Mouse (Mus musculus) T-cell, adult 2 months (primary cell): ENCODE measurements around the gene Cyp2u1.
"Not testable (repeated sequence)": the region's sequence is repeated elsewhere in the genome, so short reads cannot be mapped to it uniquely, and the experiment has no call there.

Source experiments
- DNase-seq: peaks from one replicate; pipeline ENCODE4 v3.0.0; 2022; ENCODE audit warnings: low spot score

The Cyp2u1 gene

DNA sequence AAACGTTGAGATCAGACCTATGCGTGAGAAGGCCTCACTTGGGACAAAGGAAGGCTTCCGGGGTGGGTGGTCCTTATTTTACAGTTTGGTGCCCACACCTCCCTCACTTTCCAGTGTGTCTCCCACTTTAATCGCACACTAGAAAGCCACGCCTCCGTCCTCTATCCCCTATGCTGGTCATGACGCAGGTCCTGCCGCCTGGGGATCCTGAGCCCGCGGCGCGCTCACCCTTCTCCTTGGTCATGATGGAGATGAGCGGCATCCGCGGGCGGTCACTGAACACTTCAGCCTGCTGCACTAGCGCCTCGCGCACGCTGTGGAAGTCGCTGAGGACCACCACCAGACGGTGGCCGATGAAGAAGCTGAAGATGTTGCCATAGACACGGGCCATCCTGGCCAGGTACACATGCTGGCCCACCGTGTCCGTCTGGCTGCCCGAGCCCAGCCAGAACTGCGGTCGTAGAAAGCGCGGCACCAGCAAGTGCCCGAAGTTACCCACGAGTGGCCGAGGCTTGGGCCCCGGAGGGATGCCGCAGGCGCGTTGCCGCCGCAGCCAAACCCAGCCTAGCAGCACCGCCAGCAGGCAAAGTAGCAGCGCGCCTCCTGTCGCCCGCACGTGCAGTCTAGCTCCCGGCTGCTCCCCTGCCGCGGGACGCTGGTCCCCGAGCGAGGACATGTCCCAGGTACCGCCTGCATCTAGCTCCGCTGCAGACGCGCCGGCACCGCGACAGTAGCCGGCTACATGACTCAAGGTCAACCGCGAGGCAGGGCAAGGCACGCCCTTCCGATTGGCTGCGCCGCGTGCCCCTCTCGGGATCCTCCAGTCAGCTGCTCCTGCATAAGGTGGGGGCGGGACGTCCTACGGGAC lies at the start of gene Cyp2u1:
TSS of gene Cyp2u1 (minus strand) at position 776 of the 868 bp plus-strand sequence.
- peak; percentile 82 for DNase-seq

DNA sequence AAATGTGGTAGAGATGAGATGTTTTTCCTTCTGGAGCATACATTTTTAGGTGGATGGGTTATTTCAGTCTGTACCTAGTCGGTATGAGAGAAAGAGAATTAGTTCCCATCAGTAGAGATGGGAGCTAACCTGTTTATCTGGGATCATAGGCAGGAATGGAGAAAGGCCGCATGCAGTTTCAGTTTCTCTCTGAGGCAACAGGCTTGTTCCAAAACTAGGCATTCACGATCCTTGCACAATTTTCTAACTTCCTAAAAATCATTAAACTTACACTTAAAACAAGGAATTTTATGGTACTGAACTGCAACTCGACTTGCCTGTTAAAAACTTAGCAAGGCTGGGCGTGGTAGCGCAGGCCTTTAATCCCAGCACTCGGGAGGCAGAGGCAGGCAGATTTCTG lies 47.5 kb upstream of the Cyp2u1 start:
- DNase-seq = no peak

DNA sequence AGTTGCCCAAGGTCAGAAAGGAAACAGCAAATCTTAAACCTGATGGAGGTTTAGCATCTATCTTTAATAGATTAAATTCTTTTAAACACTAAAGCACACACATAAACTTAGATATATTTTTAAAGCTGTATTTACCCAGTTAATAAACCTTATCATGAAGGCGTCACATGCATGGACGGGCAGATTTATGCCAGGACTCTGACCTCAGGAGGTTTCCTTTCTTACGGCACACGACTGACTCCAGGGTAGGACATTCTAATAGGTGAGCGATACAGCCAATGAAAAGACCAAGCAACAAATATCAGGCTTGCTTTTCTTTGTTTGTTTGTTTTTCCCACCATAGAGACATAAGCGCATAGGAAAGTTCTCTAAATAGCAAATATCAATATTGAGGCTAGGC lies 46.0 kb upstream of the Cyp2u1 start:
- DNase-seq = no peak

DNA sequence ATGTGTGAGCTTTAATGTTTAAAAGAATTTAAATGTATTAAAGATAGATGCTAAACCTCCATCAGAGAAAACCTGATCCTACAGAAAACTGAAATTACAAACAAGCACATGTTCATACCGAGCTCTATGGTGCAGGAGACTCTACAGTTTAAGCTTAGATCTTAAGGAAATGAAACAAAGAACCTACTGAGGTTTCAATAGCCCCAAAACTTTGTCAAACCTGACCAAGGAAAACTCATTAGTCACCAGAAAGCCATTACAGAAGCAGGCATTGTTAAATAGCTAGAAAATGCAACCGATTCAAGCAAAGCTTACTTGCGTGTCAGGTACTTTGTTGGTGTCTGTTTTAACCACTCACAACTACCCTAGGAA lies 45.5 kb upstream of the Cyp2u1 start:
- no peak for DNase-seq

DNA sequence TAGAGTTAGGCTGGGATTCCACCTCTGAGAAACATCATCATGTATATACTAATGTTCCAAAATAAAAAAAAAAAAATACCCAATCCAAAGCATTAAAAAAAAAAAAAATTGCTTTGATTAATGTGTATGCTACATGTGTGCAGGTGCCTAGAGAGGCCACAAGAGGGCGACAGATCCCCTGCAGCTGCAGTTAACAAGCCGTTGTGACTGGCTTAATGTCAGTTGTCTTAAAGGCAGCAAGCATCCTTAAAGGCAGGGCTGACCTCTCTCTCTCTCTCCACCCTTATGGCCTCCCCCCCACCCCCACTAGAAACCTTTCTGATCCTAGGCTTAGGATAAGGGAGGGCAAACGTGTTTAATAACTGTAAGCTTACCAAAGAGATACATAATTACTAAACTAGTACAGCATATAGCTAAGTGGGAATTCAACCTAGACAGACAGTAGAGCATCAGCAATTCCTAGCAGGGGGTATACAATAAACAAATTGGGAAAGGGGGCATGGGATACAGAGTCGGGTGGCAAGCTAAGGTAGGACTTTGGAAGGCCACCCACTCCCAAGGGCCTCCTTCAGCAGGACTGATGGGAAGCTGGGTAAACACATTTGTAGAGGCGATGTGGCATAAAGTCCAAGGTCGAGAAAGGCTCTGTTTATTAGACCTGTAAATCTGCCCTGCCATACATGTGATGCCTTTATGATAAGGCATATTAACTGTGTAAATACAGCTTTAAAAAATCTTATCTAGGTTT lies 45.0 kb upstream of the Cyp2u1 start:
- no peak for DNase-seq

DNA sequence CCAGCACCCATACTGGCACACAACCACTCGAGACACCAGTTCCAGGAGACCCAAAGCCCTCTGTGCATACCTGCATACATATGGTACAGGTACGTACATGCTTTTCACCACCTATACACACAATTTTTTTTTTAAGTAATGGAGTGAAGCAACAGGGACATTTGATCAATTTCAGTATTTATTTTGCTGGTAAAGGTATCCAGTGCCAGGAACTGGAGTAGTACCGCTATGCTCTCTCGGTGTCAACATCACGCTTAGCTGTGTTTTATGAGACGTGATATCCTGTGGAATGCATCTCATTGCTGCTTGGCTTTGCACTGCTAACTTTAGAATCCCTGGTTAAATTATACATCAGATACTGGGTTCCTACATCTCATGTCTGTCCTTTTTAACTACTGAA lies 42.9 kb upstream of the Cyp2u1 start:
- no peak for DNase-seq

DNA sequence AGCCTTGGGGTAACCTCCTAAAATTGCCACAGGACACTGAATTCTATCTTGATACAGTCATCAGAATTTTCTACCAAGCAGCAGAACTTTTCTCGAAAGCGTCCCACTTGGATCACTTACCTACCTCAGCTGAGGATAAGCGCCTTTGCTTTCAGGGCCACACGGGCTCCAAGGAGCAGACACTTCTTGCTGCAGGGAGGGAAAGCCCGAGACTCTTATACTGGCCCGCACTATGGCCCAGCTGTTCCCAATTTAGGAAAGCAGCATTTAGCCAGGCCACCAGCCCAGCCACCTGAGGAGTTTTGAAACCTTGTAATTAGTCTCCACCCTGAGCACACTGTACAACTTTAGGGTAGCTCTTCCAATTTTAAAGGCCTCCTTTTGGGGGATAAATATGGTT lies 40.3 kb upstream of the Cyp2u1 start:
- no peak for DNase-seq

DNA sequence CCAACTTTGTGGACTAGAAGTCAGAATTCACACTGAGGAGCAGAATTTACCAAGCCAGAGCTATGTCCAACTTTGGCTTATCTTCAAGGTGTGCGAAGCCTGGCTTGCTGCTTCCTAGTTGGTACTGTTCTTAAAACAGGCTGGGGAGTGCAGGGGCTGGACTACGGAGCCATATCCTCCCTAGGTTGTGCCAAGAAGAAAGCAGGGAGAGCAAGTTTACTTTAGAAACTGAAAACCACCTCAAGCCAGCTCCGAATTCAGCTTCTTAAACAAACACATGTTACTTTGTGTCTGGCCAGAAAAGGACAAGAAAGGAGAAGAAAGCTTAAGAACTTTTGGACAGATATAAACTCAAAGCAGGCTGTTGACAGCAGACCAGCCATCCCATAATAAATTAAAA lies 37.9 kb upstream of the Cyp2u1 start:
- no peak for DNase-seq

DNA sequence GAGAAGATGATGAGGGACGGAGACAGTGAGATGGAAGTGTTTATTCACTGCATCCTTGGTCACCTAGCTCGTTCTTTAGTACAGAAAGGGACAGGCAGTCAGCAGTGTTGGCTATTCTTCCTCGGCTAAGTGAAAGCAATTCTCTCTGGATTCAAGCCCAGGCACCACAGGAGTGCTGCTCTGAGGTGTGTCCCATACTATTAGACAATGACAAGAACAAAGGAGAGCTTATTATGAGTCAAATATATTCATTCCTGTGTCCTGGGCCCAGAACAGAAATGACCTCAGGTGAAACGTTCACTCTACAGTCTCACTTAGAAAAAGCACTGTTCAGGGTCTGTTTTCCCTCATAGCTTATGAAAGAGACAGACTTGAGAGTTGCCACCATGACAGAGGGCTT lies 36.3 kb upstream of the Cyp2u1 start:
- no peak for DNase-seq

DNA sequence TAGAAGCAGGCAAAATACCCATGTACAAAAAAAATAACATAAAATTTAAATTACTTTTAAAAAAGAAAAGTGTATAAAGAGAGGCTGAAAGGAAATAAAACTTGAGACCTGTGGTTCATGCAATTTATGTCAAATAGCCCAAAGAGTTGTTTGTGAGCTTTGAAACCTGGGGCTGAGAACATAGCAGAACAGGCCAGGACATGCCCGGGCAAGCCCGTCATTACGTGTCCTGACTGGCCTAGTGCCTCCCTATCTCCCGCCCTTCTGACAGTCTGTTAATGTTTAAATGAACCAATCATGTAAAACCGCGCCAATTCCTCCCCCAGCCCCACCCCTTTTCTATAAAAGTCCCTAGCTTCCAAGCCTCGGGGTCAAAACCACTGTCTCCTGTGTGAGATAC lies 34.7 kb upstream of the Cyp2u1 start:
- not testable (repeated sequence) for DNase-seq

DNA sequence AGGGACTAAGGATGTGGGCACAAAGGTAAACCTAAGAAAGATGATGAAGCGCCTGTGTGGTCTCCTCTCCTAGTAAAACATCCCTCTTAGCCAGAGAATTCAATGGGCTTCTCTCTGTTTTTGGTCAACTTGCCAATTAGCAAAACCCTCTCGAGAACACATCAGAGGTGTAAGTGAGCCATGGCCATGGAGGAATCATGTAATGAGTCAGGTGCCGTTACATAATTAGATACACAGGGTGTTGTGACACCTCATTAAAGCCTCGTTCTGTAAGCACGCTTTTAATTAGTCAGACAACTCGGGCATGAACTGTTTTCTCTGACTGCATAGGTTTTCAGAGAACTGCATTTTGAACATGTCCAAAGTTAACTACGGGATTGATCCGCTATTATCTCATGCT lies 33.6 kb upstream of the Cyp2u1 start:
- no peak for DNase-seq

DNA sequence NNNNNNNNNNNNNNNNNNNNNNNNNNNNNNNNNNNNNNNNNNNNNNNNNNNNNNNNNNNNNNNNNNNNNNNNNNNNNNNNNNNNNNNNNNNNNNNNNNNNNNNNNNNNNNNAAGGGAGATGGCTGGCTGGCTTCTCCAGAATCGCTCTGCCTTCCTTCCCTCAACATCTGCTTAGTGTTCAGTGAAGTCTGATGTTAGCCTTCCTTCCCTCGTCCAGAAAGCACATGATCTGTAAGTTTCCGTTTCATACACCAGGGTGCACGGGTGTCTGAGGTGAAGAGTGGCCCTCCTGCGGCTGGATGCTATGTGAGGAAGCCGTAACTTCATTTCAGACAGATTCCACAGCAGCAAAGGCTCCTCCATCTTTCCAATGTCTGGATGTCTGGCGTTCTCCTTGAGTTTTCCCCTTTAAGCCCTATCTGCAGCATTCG lies 32.1 kb upstream of the Cyp2u1 start:
- DNase-seq = peak; percentile 19

DNA sequence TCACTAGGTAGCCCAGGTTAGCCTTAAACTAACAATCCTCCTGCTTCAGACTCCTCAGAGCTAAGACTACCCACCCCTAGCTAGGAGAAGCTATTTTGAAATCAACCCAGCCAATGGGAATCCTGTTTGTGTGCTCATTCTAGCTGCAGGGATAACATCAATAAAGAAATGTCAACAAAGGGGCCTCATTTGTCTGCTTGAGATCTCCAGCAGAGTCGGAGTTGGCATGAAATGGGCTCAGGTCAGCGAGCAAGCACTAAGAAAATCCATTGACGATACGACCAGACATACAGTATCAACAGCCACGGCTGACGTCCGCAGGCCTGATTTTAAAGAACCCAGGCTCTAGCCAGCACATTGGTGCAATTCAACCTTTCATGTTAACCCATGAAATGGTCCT lies 24.2 kb upstream of the Cyp2u1 start:
- no peak for DNase-seq

DNA sequence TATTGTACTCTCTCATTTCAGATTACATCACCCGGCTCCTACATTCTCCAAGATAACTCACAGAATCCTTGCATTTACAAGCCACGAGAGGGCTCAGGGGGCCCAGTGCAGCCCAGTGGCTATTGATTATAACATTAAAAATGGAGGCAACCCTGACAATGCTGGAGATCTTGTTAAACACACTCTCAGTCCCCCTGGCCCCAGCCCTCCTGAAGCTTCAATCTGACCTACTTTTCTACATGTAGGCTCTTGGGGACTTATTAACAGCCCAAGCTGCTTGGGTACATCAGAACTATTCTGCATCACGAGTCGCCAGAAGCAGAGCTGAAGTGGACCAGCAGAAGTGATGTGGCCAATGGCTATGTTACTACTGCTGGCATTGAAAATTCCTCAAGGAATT lies 23.6 kb upstream of the Cyp2u1 start:
- no peak for DNase-seq

DNA sequence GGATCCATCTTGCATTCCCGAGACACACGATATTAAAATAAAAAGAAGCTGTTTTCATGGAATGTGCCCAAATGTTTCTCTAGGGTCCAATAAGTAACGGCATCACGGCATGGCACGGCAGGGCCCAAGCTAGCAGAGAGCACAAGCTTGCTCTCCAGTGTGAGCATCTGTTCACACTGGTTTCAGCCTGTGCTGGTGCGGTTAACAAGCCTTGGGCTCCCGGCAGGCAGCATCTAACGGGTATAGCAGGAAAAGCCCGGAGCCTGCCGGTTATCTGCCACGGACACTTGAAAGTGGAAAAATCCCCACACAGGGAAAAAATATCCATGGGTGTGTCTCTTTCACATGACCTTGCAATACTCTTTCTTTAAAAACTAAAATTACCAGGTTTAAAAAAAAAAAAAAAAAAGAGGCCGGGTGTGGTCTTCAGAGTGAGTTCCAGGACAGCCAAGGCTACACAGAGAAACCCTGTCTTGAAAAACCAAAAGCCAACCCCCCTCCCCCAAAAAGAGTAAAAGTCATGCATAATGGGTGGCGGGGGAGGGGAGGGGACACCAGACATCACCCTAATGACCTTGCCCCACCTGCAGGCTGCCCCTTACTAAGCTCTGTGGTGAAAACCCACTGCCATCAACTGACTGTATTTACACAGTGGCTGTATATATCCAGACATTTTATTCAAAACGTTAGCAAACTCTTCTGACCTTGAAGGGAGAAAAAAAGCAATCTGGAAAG lies 19.2 kb upstream of the Cyp2u1 start:
- DNase-seq = no peak

DNA sequence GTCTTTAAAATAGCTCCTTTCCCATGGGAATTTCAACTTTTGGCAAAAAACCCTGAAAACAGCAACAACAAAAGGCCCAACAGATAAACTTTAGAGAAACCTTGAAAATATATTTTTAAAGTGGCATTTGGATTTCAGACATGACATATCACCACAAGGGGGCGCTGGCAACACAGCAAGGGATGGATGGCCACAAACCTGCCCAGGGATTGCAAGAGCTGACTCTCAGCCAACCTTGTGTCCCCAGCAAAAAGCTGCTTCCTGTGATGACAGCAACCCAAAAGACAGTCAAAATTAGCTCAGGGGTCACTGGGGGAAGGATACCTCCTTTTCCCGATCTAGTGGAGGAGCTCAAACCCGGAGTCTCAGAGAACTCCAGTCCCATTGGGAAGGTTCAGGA lies 17.2 kb upstream of the Cyp2u1 start:
- DNase-seq = peak; percentile 70

DNA sequence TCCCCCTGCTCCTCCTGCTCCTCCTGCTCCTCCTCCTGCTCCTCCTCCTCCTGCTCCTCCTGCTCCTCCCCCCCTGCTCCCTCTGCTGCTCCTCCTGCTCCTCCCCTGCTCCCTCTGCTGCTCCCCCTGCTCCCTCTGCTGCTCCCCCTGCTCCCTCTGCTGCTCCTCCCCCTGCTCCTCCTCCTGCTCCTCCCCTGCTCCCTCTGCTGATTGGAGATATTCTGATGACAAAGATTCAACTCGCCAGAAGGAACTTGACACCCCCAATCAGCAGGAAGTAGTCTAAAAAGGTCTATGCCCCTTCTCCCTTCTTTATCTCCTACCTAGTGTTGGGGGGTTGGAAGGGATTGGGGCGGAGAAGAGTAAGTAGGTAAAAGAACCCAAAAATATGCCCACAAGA lies 15.2 kb upstream of the Cyp2u1 start:
- no peak for DNase-seq

DNA sequence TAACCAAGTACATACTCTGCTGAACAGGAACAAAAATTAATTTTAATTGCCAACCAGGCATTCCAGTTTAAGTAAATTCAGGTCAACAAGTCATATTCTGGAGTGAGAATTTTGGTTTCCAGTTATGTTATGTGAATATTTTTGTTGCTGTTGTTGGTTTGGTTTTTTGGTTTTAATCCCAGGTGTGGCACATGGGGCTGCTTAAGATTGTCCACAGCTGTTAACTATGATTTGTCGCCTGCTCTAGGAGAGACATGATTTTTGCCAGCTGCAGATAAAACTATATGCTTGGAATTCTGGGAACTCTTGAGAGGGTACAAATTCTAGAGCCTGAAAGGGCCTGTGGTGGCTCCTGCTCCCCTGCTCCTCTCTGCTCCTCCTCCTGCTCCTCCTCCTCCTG lies 14.1 kb upstream of the Cyp2u1 start:
- DNase-seq = no peak

DNA sequence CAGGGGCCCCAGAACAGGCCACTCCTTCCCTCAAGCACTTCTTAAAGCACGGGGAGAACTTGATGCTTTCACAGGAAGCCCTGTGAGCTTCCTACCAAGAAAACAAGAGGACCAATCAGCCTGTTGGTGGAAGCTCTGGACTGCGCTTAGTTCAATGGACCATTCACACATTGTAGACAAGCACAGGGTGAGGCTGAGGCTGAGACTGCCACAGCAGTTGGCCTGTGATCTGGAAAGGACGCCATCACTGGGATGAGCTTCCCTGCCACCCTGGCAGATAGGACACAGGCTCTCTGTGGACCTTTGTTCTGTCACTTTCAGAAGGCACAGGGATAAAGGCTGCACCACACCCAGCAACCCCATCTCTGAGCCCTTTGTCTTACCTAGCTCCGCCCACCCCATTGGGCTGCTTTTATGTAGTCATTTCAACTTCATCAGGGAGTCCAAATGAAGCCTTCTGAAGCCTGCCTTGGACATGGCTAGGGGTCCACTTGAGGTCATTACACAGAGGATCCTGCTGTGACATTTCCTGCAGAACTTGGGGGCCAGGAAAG lies 13.0 kb upstream of the Cyp2u1 start:
- DNase-seq = no peak

DNA sequence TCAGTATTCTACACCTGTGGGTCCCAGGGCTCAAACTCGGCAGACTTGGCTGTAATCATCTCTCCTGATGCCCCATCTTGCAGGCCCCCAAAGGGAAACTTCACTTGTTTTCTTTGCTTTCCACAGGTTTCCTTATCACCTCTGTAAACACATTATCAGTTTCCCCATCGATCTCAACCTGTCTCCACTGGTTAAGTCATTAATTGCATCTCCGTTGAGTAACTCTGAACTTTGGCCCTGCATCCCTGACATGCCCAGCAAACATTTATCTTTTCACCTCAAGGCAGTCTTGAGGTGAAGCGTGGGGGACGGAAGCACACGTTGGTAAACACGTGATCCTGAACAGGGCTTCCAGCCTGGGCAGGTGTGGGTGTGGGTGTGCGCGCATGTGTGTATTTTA lies 9.3 kb upstream of the Cyp2u1 start:
- DNase-seq = no peak

DNA sequence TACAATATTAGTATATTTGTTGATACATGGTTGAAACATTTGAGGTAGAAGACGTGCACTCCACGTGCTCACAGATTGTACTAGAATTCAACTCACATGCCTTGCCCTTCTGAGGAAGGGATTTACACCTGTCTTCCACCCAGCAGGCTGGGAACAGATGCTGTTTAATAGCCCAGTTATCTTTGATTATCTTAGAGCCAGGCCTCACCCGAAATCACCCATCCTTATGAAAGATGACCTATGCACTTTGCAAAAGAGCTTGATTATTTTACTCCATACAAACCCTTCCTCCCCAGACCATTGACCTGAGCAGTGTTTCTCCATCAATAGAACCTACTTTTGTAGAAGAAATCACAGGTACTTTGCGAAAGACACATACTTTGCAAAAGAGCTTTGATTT lies 7.5 kb upstream of the Cyp2u1 start:
- no peak for DNase-seq

DNA sequence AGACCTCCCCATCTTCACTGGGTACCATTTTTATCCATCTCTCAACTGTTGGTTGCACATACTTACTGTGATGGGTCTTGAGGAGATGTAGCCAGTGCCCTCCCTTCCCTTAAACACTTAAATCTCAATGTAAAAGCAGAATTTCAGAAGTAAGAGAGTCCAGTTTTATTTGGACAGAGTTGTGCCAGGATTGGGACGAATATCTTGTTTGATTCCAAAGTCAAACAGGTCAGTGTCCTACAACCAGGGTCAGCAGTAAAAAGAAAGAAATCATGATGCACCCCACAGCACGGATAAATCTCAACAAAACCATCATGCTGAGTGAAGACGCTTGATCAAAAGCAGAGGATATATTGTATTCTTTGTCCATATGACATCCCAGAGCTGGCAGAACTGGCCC lies 4.8 kb upstream of the Cyp2u1 start:
- DNase-seq = no peak

DNA sequence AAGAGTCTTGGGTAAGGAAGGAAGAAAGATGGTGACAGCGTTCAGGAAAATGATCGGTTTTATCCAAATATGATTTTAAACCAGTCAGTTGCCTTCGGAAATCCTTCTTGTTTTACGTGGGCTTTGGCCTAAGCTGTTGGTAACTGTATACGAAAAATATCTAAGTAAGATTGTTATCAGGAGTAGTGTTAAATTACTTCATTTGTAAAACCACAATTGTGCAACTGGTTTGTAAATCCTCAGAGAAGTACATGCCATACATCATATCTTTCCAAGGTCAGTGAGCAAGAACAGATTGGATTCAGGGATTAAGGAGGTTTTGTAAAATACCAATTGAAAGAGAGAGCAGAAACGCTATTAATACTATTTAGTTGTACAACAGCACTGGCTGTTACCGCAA lies 3.2 kb upstream of the Cyp2u1 start:
- no peak for DNase-seq
